Mouse (Mus musculus): ENCODE measurements around the gene Cdiptos. TPM values are rescaled to one million over a fixed set of nuclear protein-coding genes. Genes with fewer than 3 reads are reported as not detected.

Cdiptos gene
- 0.24 TPM in 1 of 2 replicates, not detected in the other for polyA plus RNA-seq (2012; ENCODE audit: low replicate concordance)

GRCm38 (mm10) chr7:126975950-126976866 is at the start of gene Cdiptos:
Gene Cdiptos, minus strand, starts transcription at chr7:126976098.

GRCm38 (mm10) chr7:127020901-127021562 is 45.1 kb upstream of the Cdiptos start, which contains the start of the genes Gm42742 and Prrt2:
Gene Gm42742, minus strand, starts transcription at chr7:127021097.
Gene Prrt2, minus strand, starts transcription at chr7:127021211.

GRCm38 (mm10) chr7:127016971-127017949 is 41.4 kb upstream of the Cdiptos start, which contains the start of gene Pagr1a:
Gene Pagr1a, minus strand, starts transcription at chr7:127017352.

DNA sequence TGATC is 40.4 kb upstream of the Cdiptos start, which contains the start of gene Pagr1b:
Gene Pagr1b, minus strand, starts transcription at position 4 of the 5 bp plus-strand sequence.

DNA sequence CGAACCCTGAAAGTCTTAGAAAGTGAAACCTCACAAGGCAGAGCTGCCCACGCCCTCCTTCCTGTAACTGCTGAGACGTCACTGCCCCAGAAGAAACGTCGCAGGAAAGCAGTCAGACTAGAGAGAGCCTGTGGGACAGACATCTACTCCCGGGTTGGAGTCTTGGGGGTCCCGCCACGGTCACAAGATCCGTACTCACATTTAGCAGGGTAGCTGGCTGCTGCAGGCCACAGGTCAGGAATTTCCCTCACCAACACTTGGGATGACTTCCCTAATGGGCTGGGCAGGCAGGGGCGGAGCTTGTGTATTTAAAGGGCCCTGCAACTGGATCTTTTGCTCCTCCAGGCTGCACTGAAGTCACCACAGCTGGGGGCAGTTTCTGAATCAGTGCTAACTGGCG is 38.4 kb upstream of the Cdiptos start, which contains the start of gene Mvp:
Gene Mvp, minus strand, starts transcription at position 302 of the 400 bp plus-strand sequence.

GRCm38 (mm10) chr7:126975893-126975949 is 177 bp downstream of the Cdiptos start, which contains the start of gene Cdipt:
Gene Cdipt, plus strand, starts transcription at chr7:126975914.

DNA sequence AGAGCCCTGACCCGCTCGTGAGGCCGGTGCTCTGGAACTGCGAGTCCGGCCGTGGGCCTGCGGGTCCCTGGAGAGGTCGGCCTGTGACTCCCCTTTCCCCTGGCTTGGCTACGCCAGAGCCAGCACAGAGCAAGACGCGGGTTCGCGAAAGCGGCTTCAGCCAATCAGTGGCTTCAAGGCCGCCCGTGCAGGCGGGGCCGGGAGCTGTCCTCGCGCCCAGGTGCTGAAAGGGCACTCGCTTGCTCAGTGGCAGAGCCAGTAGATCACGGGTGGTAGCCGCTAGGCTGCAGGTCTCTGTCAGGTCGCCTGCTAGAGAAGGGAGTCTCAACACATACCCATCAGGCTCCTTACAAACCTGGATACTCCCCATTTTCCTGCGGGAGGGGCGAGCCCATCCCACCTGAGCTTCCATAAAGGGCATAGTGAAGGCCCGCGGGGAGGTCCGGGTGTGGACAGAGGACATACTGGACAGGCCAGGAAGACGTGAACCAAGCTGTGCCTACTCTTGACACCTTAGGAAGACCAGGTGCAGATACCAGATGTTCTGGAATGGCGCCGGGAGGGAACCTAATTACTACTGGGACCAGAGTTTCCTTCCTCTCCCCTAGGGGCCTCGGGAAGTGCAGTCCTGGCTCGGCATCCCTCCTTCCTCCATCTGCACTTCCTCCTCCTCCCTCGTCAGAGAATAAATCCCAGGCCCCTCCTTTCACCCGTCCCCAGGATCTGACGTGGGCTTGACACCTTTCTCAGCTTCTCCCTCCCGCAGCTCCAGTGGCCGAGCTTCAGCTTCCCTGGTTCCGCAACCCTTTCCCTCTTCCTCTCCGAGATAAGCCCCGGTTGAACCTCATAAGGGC is 25.9 kb downstream of the Cdiptos start, which contains the start of gene Sez6l2:
Gene Sez6l2, plus strand, starts transcription at position 771 of the 854 bp plus-strand sequence.

DNA sequence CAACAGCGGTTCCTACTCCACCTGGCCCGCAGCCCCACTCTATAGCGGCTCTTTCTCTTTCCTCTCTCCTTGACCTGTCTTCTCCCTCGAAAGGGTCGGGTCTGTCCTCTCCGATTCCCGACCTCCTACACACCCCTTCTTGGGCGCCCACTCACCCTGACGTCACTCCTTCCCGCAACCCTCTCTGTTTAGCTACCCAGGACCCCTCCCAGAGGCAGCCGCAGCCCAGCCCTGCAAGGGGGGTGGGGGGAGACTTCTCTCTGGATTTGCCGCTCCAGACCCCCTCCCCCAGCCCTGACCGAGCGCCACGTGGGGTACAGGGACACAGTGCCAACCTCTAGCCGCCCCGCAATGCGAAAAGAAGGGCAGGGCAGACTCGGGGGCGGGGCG is 26.5 kb downstream of the Cdiptos start, which contains the start of gene Asphd1:
Gene Asphd1, minus strand, starts transcription at position 180 of the 390 bp plus-strand sequence.

GRCm38 (mm10) chr7:126928384-126929037 is 47.4 kb downstream of the Cdiptos start, which contains the start of gene Kctd13:
Gene Kctd13, plus strand, starts transcription at chr7:126928879.

GRCm38 (mm10) chr7:126922624-126923060 is 53.3 kb downstream of the Cdiptos start, which contains the start of gene Tmem219:
Gene Tmem219, minus strand, starts transcription at chr7:126922917.

Other genes with a start within 250 kb of the Cdiptos start
- 115 and 138 TPM in 2 replicates for gene Mapk3, start 216.5 kb downstream of the Cdiptos start, polyA plus RNA-seq (2012; ENCODE audit: low replicate concordance)
- gene Gdpd3, start 209.8 kb downstream of the Cdiptos start, polyA plus RNA-seq (2012; ENCODE audit: low replicate concordance): 0.77 and 2.4 TPM in 2 replicates
- gene Ypel3, start 199.1 kb downstream of the Cdiptos start, polyA plus RNA-seq (2012; ENCODE audit: low replicate concordance): 188 and 399 TPM in 2 replicates
- 8.3 and 13.4 TPM in 2 replicates for gene Tbx6, start 194.6 kb downstream of the Cdiptos start, polyA plus RNA-seq (2012; ENCODE audit: low replicate concordance)
- gene Ppp4c, start 183.6 kb downstream of the Cdiptos start, polyA plus RNA-seq (2012; ENCODE audit: low replicate concordance): 129 and 143 TPM in 2 replicates
- gene Fam57b, start 178.4 kb downstream of the Cdiptos start, polyA plus RNA-seq (2012; ENCODE audit: low replicate concordance): 1.5 and 3.9 TPM in 2 replicates
- gene 4930451I11Rik, start 144.5 kb downstream of the Cdiptos start, polyA plus RNA-seq (2012; ENCODE audit: low replicate concordance): not detected in 2 replicates
- not detected in 2 replicates for gene Doc2a, start 128.7 kb downstream of the Cdiptos start, polyA plus RNA-seq (2012; ENCODE audit: low replicate concordance)
- gene Hirip3, start 114.1 kb downstream of the Cdiptos start, polyA plus RNA-seq (2012; ENCODE audit: low replicate concordance): 80.7 and 110 TPM in 2 replicates
- gene Ino80e, start 113.7 kb downstream of the Cdiptos start, polyA plus RNA-seq (2012; ENCODE audit: low replicate concordance): 1,584 and 1,973 TPM in 2 replicates
- 249 and 381 TPM in 2 replicates for gene Taok2, start 91.4 kb downstream of the Cdiptos start, polyA plus RNA-seq (2012; ENCODE audit: low replicate concordance)
- gene Tmem219, start 53.2 kb downstream of the Cdiptos start, polyA plus RNA-seq (2012; ENCODE audit: low replicate concordance): 61.9 and 90.6 TPM in 2 replicates
- 31.6 and 58.9 TPM in 2 replicates for gene Kctd13, start 47.2 kb downstream of the Cdiptos start, polyA plus RNA-seq (2012; ENCODE audit: low replicate concordance)
- gene Asphd1, start 26.5 kb downstream of the Cdiptos start, polyA plus RNA-seq (2012; ENCODE audit: low replicate concordance): not detected in 2 replicates
- 1.1 and 3.1 TPM in 2 replicates for gene Sez6l2, start 25.5 kb downstream of the Cdiptos start, polyA plus RNA-seq (2012; ENCODE audit: low replicate concordance)
- gene Cdipt, start 184 bp downstream of the Cdiptos start, polyA plus RNA-seq (2012; ENCODE audit: low replicate concordance): 99.0 and 127 TPM in 2 replicates
- gene Mvp, start 38.5 kb upstream of the Cdiptos start, polyA plus RNA-seq (2012; ENCODE audit: low replicate concordance): 12.2 and 16.3 TPM in 2 replicates
- gene Pagr1b, start 40.4 kb upstream of the Cdiptos start, polyA plus RNA-seq (2012; ENCODE audit: low replicate concordance): not detected in 2 replicates
- gene Pagr1a, start 41.3 kb upstream of the Cdiptos start, polyA plus RNA-seq (2012; ENCODE audit: low replicate concordance): 0.99 and 28.8 TPM in 2 replicates
- gene Gm42742, start 45.0 kb upstream of the Cdiptos start, polyA plus RNA-seq (2012; ENCODE audit: low replicate concordance): 89.5 and 197 TPM in 2 replicates
- 0.20 and 7.0 TPM in 2 replicates for gene Prrt2, start 45.1 kb upstream of the Cdiptos start, polyA plus RNA-seq (2012; ENCODE audit: low replicate concordance)
- 992 and 1,684 TPM in 2 replicates for gene Maz, start 50.9 kb upstream of the Cdiptos start, polyA plus RNA-seq (2012; ENCODE audit: low replicate concordance)
- gene Kif22, start 66.4 kb upstream of the Cdiptos start, polyA plus RNA-seq (2012; ENCODE audit: low replicate concordance): 23.8 and 26.3 TPM in 2 replicates
- not detected in 2 replicates for gene Zg16, start 111.2 kb upstream of the Cdiptos start, polyA plus RNA-seq (2012; ENCODE audit: low replicate concordance)
- gene AI467606, start 115.3 kb upstream of the Cdiptos start, polyA plus RNA-seq (2012; ENCODE audit: low replicate concordance): 99.5 and 130 TPM in 2 replicates
- 1.9 and 3.6 TPM in 2 replicates for gene Qprt, start 146.1 kb upstream of the Cdiptos start, polyA plus RNA-seq (2012; ENCODE audit: low replicate concordance)
- 73.3 and 200 TPM in 2 replicates for gene Spn, start 161.7 kb upstream of the Cdiptos start, polyA plus RNA-seq (2012; ENCODE audit: low replicate concordance)
- 55.9 and 67.9 TPM in 2 replicates for gene Cd2bp2, start 220.0 kb upstream of the Cdiptos start, polyA plus RNA-seq (2012; ENCODE audit: low replicate concordance)
- gene Tbc1d10b, start 232.4 kb upstream of the Cdiptos start, polyA plus RNA-seq (2012; ENCODE audit: low replicate concordance): 87.2 and 117 TPM in 2 replicates
- gene Mylpf, start 232.8 kb upstream of the Cdiptos start, polyA plus RNA-seq (2012; ENCODE audit: low replicate concordance): 2.1 TPM in 1 of 2 replicates, not detected in the other